Mouse (Mus musculus): ENCODE measurements at regions not wholly inside any gene's neighbourhood (a gene's known extent, or its start where the extent isn't known, plus 50 kb on each side); places are given as distances from the start of the nearest gene placed in this dataset.

GRCm38 (mm10) chr8:87046590-87046989, 161.5 kb upstream of the N4bp1 start:
- TF ChIP-seq CTCF (IDR thresholded peaks at IDR 0.05; ENCODE audit: insufficient read depth, low read depth, low read length) (no peak), POLR2A (IDR thresholded peaks at IDR 0.05; ENCODE audit: insufficient read depth, low read depth, low read length) (no peak)
